Mouse (Mus musculus) kidney, embryonic 16.5 days (tissue): ENCODE results near the gene Pigf. TPM values are rescaled to one million over a fixed set of nuclear protein-coding genes. Genes with fewer than 3 reads are reported as not detected.

Source experiments
- polyA plus RNA-seq: library from polyadenylated mRNA; unstranded; fragments of >200 nt; fragmentation: Nextera tagmentation; extraction: Ambion mirVana; gene quantifications from 2 replicates; pipeline ENCODE4 v1.2.1, GENCODE M21; 2015

Gene Pigf
- polyA plus RNA-seq, 1 experiment from 2014 or later = 41.5 TPM

Other genes starting within 250 kb of the Pigf start
- gene Tmem247, start 108.1 kb downstream of the Pigf start, polyA plus RNA-seq = not detected in 2 replicates
- gene Atp6v1e2, start 77.5 kb downstream of the Pigf start, polyA plus RNA-seq = not detected in 2 replicates
- 12.9 and 14.0 TPM in 2 replicates for gene Rhoq, start 62.3 kb downstream of the Pigf start, polyA plus RNA-seq
- 136 and 140 TPM in 2 replicates for gene Cript, start 144 bp upstream of the Pigf start, polyA plus RNA-seq
- 14.7 and 15.6 TPM in 2 replicates for gene Socs5, start 82.3 kb upstream of the Pigf start, polyA plus RNA-seq
- gene Mcfd2, start 240.5 kb upstream of the Pigf start, polyA plus RNA-seq = 132 and 151 TPM in 2 replicates